Mouse (Mus musculus): Measurements from ENCODE around the gene Bloc1s6. TPM values are rescaled to one million over a fixed set of nuclear protein-coding genes. Genes with fewer than 3 reads are reported as not detected.

Bloc1s6 gene
- 20.9 and 25.8 TPM in 2 replicates for polyA plus RNA-seq (2015; fragmentation: Nextera tagmentation; extraction: Ambion mirVana)

DNA sequence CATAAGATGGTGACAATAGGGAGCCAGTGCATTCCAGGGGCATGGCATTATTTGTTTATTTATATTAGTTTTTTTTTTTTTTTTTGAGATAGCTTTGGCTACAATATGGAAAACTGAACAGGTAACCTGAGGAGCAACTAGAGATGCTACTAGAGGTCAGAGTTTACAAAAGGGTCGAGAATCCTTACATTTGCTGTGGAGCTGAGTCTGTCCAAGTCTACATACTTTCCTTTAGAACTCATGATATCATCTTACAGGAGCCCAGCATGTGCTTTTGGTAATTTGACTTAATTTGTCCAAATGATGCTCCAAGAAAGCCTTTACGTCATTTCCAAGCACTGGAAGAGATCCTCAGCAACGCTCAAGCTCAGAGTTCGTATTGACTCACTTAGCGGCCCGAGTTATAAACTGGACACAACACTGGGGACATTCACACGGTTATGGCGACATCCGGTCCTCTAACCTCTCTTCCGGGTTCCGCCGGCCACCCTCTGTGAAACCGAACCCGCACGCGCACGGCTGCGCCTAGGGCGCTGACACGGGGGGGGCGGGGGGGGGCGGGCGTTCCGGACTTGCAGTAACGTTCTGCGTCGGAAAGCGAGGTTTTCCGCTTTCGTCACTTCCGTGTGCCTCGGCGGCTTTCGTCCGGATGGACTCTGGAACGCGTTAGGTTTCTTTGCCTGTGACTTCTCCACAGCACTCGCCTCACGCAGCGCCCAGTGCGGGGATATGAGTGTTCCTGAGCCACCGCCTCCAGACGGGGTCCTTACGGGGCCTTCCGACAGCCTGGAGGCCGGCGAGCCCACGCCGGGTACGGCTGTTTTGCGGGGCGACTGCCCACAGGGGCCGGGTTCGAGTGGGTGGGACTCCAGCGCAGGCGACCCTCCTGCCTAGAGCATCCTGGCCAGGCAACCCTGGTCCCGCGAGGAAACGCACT, at the start of gene Bloc1s6:
Gene Bloc1s6, plus strand, starts transcription at position 610 of the 937 bp plus-strand sequence.

DNA sequence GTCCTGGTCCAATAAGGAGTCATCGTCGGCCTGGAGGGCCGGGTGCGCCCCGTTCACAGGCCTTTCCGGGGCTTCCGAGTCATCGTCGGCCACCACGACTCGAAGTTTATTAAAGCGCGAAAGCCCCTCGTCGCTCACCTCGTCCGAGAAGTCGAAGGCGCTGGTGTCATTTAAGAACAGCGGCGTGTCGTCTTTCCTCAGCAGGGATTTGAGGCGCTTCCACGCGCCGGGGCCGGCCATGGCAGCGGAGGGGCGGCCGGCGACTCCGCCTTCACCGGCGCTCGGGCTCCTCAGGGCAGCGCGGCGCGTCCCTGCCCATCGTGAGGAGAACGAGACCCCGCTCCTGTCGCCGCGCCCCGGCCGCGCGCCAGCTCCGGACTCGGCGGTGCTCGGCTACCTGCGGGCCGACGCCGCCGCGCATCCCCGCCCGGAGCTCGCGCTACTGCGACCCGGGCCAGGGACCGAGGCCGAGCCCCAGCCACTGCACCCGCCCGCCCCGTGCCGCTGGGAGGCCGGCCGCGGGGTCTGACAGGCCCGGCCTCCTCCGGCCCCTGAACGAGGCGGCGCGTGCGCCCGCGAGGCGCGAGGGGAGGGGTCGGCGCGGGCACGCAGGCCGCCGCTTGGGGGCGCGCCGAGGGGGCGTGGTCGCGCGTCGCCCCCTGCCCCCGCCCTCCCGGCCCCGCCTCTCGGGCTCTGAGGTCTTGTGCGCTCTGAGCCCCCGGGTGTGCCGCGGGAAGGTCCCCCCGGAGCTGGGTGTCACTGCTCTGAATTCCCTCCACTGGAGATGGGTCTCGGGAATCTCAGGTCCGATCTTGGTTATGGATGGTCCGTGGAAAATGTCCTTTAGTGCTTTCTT, 35.9 kb upstream of the Bloc1s6 start, which contains the start of gene Slc30a4:
Gene Slc30a4, minus strand, starts transcription at position 483 of the 856 bp plus-strand sequence.

DNA sequence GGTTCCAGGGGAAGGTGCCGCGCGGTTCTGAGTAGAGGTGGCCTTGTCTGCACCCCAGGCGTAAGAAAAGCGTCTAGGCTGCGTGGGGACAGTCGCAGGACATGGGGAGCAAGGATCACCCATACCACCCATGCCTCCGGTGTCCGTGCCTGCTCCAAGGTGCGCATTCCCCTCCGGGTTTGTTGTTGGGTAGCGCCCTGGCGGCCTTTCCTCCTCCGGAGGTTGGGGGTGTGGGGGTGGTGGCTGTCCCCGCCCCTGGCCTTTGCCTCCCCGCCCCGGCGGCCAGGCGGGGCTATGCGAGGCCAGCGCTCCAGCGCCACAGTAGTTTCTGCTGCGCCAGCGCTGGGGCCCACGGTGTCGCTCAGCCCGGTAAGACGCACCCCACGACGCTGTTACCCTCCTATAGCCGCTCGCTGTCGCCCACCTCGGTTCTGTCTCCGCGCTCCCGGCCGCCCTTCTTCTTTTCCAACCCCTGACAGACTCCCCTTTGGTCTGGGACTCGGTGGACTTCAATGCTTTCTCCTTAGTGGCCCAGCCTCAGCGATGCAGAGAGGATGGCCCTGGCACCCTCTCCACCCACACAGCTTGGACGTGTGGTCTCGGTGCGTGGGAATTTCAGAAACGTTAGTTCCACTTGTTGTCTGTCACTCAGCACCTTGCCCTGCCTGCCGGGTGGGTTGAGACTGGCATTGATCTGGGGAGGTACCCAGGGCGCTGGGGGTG, 26.9 kb downstream of the Bloc1s6 start, which contains the start of gene Sqor:
Gene Sqor, plus strand, starts transcription at position 167 of the 723 bp plus-strand sequence.

Other genes starting within 250 kb of the Bloc1s6 start
- gene Gatm, start 127.2 kb upstream of the Bloc1s6 start, polyA plus RNA-seq (2015; fragmentation: Nextera tagmentation; extraction: Ambion mirVana): 33.6 and 43.2 TPM in 2 replicates
- gene AA467197, start 101.5 kb upstream of the Bloc1s6 start, polyA plus RNA-seq (2015; fragmentation: Nextera tagmentation; extraction: Ambion mirVana): 11.5 and 15.0 TPM in 2 replicates
- gene Slc30a4, start 35.8 kb upstream of the Bloc1s6 start, polyA plus RNA-seq (2015; fragmentation: Nextera tagmentation; extraction: Ambion mirVana): 1.5 and 1.8 TPM in 2 replicates
- gene Sqor, start 26.7 kb downstream of the Bloc1s6 start, polyA plus RNA-seq (2015; fragmentation: Nextera tagmentation; extraction: Ambion mirVana): 16.1 and 20.3 TPM in 2 replicates

All from spleen, postnatal 0 days (tissue).